Comparison of ENCODE assay signal across 28 mouse cellular contexts in genomic region chr17:30328924-30329323, GRCm38 (mm10).
DNase-seq lines count a peak whose midpoint lies in the region; ATAC-seq and TF ChIP-seq lines count a peak whose summit lies in the region.
"Had no signal": no experiment of that assay in that cellular context is flagged by ENCODE, and none has a peak within 500 bp of the region (broad histone marks: within the 10 kb centered on the region; RNA-seq: fewer than 3 reads in every experiment).

No protein-coding gene starts in this region.

- DNase-seq in cerebellum, postnatal 10 days = peak; percentile 39 to 43
- DNase-seq in cerebellum, adult 2 months = no peak
- DNase-seq in frontal cortex, postnatal 25 days (ENCODE audit: low spot score in 2 of 2) = no peak
- no peak for DNase-seq in hindbrain, embryonic 10.5 days (ENCODE audit: low spot score)
- DNase-seq in midbrain, embryonic 11.5 days (ENCODE audit: low spot score, missing footprints) = peak; percentile 68
- DNase-seq in midbrain, postnatal 0 days (ENCODE audit: low spot score) = no peak
- DNase-seq: adrenal gland, adult 8-10 months; adrenal gland, postnatal 14 days; adrenal gland, postnatal 36 days; B cell, adult 2 months; cerebellum, adult 11 months; cerebellum, adult 18-20 months; cerebellum, adult 9-10 months; cerebellum, postnatal 36 days; embryo, embryonic 11 days had no signal

- TF ChIP-seq CTCF in cerebellum, adult 2 months (IDR thresholded peaks at IDR 0.05; ENCODE audit: borderline replicate concordance, insufficient read depth, low read depth, low read length) = no peak
- no peak for TF ChIP-seq CTCF in midbrain, postnatal 0 days (IDR thresholded peaks at IDR 0.05)

- no peaks in the 10 kb centered on the region for H3K36me3 ChIP-seq in hindbrain, embryonic 13.5 days
- H3K36me3 ChIP-seq in hindbrain, embryonic 10.5 days = no peaks in the 10 kb centered on the region
- H3K36me3 ChIP-seq in midbrain, embryonic 11.5 days (ENCODE audit: control insufficient read depth, insufficient read depth, low read length) = no peaks in the 10 kb centered on the region
- H3K36me3 ChIP-seq in midbrain, postnatal 0 days (ENCODE audit: insufficient read depth, low read length) = no peaks in the 10 kb centered on the region
- H3K36me3 ChIP-seq: embryonic facial prominence, embryonic 13.5 days; embryonic facial prominence, embryonic 15.5 days; forebrain, embryonic 10.5 days; forebrain, embryonic 12.5 days; forebrain, embryonic 15.5 days had no signal

- H3K27ac ChIP-seq in cerebellum, adult 2 months (ENCODE audit: insufficient read depth, low read length) = no peak overlapping the region
- H3K27ac ChIP-seq in hindbrain, embryonic 13.5 days = 0 out of 2 replicates have a peak overlapping the region, but pooled peaks have one; percentile 2
- H3K27ac ChIP-seq in hindbrain, embryonic 10.5 days = no peak overlapping the region
- H3K27ac ChIP-seq in midbrain, embryonic 11.5 days (ENCODE audit: low read depth, low read length) = no peak overlapping the region
- no peak overlapping the region for H3K27ac ChIP-seq in midbrain, postnatal 0 days (ENCODE audit: low read depth, low read length)
- H3K27ac ChIP-seq: embryonic facial prominence, embryonic 13.5 days; embryonic facial prominence, embryonic 15.5 days; forebrain, embryonic 10.5 days; forebrain, embryonic 12.5 days; forebrain, embryonic 15.5 days had no signal

- no peaks in the 10 kb centered on the region for H3K27me3 ChIP-seq in cerebellum, adult 2 months (ENCODE audit: control insufficient read depth, insufficient read depth, low read length)
- no peaks in the 10 kb centered on the region for H3K27me3 ChIP-seq in hindbrain, embryonic 13.5 days
- H3K27me3 ChIP-seq in hindbrain, embryonic 10.5 days (ENCODE audit: insufficient read depth, poor library complexity, severe bottlenecking) = no peaks in the 10 kb centered on the region
- H3K27me3 ChIP-seq in midbrain, embryonic 11.5 days (ENCODE audit: control insufficient read depth, insufficient read depth, low read length) = no peaks in the 10 kb centered on the region
- no peaks in the 10 kb centered on the region for H3K27me3 ChIP-seq in midbrain, postnatal 0 days (ENCODE audit: insufficient read depth, low read length)
- H3K27me3 ChIP-seq: CH12.LX; embryonic facial prominence, embryonic 13.5 days; embryonic facial prominence, embryonic 15.5 days; forebrain, embryonic 12.5 days; forebrain, embryonic 15.5 days; Patski had no signal

- H3K9ac ChIP-seq in hindbrain, embryonic 13.5 days = no peak overlapping the region
- no peak overlapping the region for H3K9ac ChIP-seq in midbrain, embryonic 11.5 days (ENCODE audit: low read length)
- H3K9ac ChIP-seq in midbrain, postnatal 0 days (replicated peaks; ENCODE audit: low read length, poor library complexity, severe bottlenecking) = no peak overlapping the region
- H3K9ac ChIP-seq: embryonic facial prominence, embryonic 13.5 days; embryonic facial prominence, embryonic 15.5 days; forebrain, embryonic 12.5 days; forebrain, embryonic 15.5 days had no signal

- 63% methylated on average over 5 of the region's 5 CpGs for WGBS in cerebellum, adult 2 months
- WGBS in hindbrain, embryonic 13.5 days = 49% methylated on average over 5 of the region's 5 CpGs
- 81% methylated on average over 5 of the region's 5 CpGs for WGBS in hindbrain, embryonic 10.5 days
- 90% methylated on average over 5 of the region's 5 CpGs for WGBS in midbrain, embryonic 11.5 days
- 59% methylated on average over 5 of the region's 5 CpGs for WGBS in midbrain, postnatal 0 days

- TF ChIP-seq POLR2A in cerebellum, adult 2 months (IDR thresholded peaks at IDR 0.05; ENCODE audit: borderline replicate concordance, insufficient read depth, low read length) = no peak

- peaks cover 3% of the 10 kb centered on the region; the same call in 1 of the 2 replicates for H3K4me1 ChIP-seq in cerebellum, adult 2 months (ENCODE audit: control insufficient read depth, insufficient read depth, low read length)
- H3K4me1 ChIP-seq in hindbrain, embryonic 13.5 days (replicated peaks) = peaks cover 5% of the 10 kb centered on the region; the same call in 1 of the 2 replicates
- H3K4me1 ChIP-seq in hindbrain, embryonic 10.5 days (replicated peaks) = 0 out of 2 replicates have a peak, but pooled peaks cover 16% of the 10 kb centered on the region
- H3K4me1 ChIP-seq in midbrain, embryonic 11.5 days (ENCODE audit: control insufficient read depth, insufficient read depth, low read length) = no peaks in the 10 kb centered on the region
- H3K4me1 ChIP-seq in midbrain, postnatal 0 days (ENCODE audit: insufficient read depth, low read length) = no peaks in the 10 kb centered on the region
- H3K4me1 ChIP-seq: embryonic facial prominence, embryonic 15.5 days; forebrain, embryonic 12.5 days had no signal

- H3K9me3 ChIP-seq in hindbrain, embryonic 13.5 days = no peaks in the 10 kb centered on the region
- no peaks in the 10 kb centered on the region for H3K9me3 ChIP-seq in hindbrain, embryonic 10.5 days
- H3K9me3 ChIP-seq in midbrain, embryonic 11.5 days (ENCODE audit: control insufficient read depth, low read length) = no peaks in the 10 kb centered on the region
- H3K9me3 ChIP-seq in midbrain, postnatal 0 days (ENCODE audit: low read length) = no peaks in the 10 kb centered on the region
- H3K9me3 ChIP-seq: embryonic facial prominence, embryonic 13.5 days; embryonic facial prominence, embryonic 15.5 days; forebrain, embryonic 10.5 days; forebrain, embryonic 12.5 days; forebrain, embryonic 15.5 days; G1E had no signal

- peak; percentile 38; the same call in 1 of the 2 replicates for ATAC-seq in frontal cortex, adult (ENCODE audit: low TSS enrichment)
- no peak for ATAC-seq in hindbrain, embryonic 13.5 days (ENCODE audit: low FRiP score)
- ATAC-seq in midbrain, embryonic 11.5 days (ENCODE audit: low FRiP score) = no peak
- ATAC-seq in midbrain, postnatal 0 days (ENCODE audit: low FRiP score) = no peak
- ATAC-seq: activated CD4-positive, CD25-positive, alpha-beta regulatory T cell, adult 4 months; CD4-positive, CD25-positive, alpha-beta regulatory T cell, adult 4 months; forebrain, embryonic 15.5 days; Patski had no signal

- no peak overlapping the region for H3K4me2 ChIP-seq in hindbrain, embryonic 13.5 days
- H3K4me2 ChIP-seq in midbrain, embryonic 11.5 days = no peak overlapping the region
- H3K4me2 ChIP-seq in midbrain, postnatal 0 days (ENCODE audit: low read depth, low read length, poor library complexity, severe bottlenecking) = no peak overlapping the region
- H3K4me2 ChIP-seq: embryonic facial prominence, embryonic 13.5 days; embryonic facial prominence, embryonic 15.5 days; forebrain, embryonic 12.5 days; forebrain, embryonic 15.5 days had no signal

- H3K4me3 ChIP-seq in cerebellum, adult 2 months (replicated peaks; ENCODE audit: insufficient read depth, low read depth, low read length) = no peak overlapping the region
- H3K4me3 ChIP-seq in hindbrain, embryonic 13.5 days = no peak overlapping the region
- H3K4me3 ChIP-seq in hindbrain, embryonic 10.5 days = no peak overlapping the region
- no peak overlapping the region for H3K4me3 ChIP-seq in midbrain, embryonic 11.5 days (ENCODE audit: low read depth, low read length)
- H3K4me3 ChIP-seq in midbrain, postnatal 0 days (ENCODE audit: low read depth, low read length) = no peak overlapping the region
- H3K4me3 ChIP-seq: embryonic facial prominence, embryonic 13.5 days; embryonic facial prominence, embryonic 15.5 days; erythroblast, embryonic 14.5 days; forebrain, embryonic 10.5 days; forebrain, embryonic 12.5 days; forebrain, embryonic 15.5 days had no signal

Comparison
In these comparisons a context has a peak if more than half of its experiments do, and no peak if none do; other contexts are left out.
1. DNase-seq: peak in cerebellum, postnatal 10 days (2 of 2) and midbrain, embryonic 11.5 days (single experiment); none in cerebellum, adult 2 months (0 of 2), frontal cortex, postnatal 25 days (0 of 2), hindbrain, embryonic 10.5 days (single experiment) and midbrain, postnatal 0 days (single experiment).